Mouse (Mus musculus) liver, embryonic 12.5 days (tissue): ENCODE measurements around the gene Pgm3. TPM values are rescaled to one million over a fixed set of nuclear protein-coding genes. Genes with fewer than 3 reads are reported as not detected.
A peak's percentile ranks its signal among the peaks of the same experiment; 100 is the strongest.

ENCODE experiments used
- ATAC-seq: fragments of 200-750 bp; cut with Nextera tagmentation; 2 replicates; pipeline ENCODE4 v1.8.0; 2017; ENCODE audit warnings: moderate number of reproducible peaks, mild to moderate bottlenecking, moderate library complexity
- H3K27ac ChIP-seq: fragments of 300-500 bp; sonication (generic); 2 replicates; pipeline ENCODE4 v1.5.1; 2016; ENCODE audit warnings: mild to moderate bottlenecking
- H3K27me3 ChIP-seq: fragments of 300-500 bp; sonication (generic); replicated peaks from 2 replicates; pipeline ENCODE4 v1.6.1; 2016; ENCODE audit warnings: mild to moderate bottlenecking, moderate library complexity
- H3K36me3 ChIP-seq: fragments of 300-500 bp; sonication (generic); 2 replicates; pipeline ENCODE4 v1.6.1; 2016; ENCODE audit warnings: mild to moderate bottlenecking, moderate library complexity
- H3K4me1 ChIP-seq: fragments of 300-500 bp; sonication (generic); 2 replicates; pipeline ENCODE4 v1.6.1; 2016
- H3K4me2 ChIP-seq: fragments of 300-500 bp; sonication (generic); 2 replicates; pipeline ENCODE4 v1.6.1; 2016; ENCODE audit warnings: mild to moderate bottlenecking, moderate library complexity
- H3K4me3 ChIP-seq: fragments of 300-500 bp; sonication (generic); 2 replicates; pipeline ENCODE4 v1.5.1; 2016; ENCODE audit warnings: mild to moderate bottlenecking, moderate library complexity
- H3K9ac ChIP-seq: fragments of 300-500 bp; sonication (generic); 2 replicates; pipeline ENCODE4 v1.6.1; 2016; ENCODE audit warnings: mild to moderate bottlenecking, moderate library complexity
- H3K9me3 ChIP-seq: fragments of 300-500 bp; sonication (generic); replicated peaks from 2 replicates; pipeline ENCODE4 v1.6.1; 2016; ENCODE audit warnings: mild to moderate bottlenecking, moderate library complexity
- WGBS: fragments of 180-500 bp; shearing (Covaris S2); methylation state at CpG from one replicate; pipeline ENCODE4 v1.1.7; 2016; ENCODE audit not compliant: insufficient replicate concordance; 5-methylcytosine and 5-hydroxymethylcytosine counted together
- polyA plus RNA-seq: library from polyadenylated mRNA; unstranded; fragments of >200 nt; fragmentation: Nextera tagmentation; extraction: Ambion mirVana; gene quantifications from 2 replicates; pipeline ENCODE4 v1.2.1, GENCODE M21; 2016

Gene Pgm3
- polyA plus RNA-seq, 1 experiment from 2014 or later = 17.7 TPM

GRCm38 (mm10) chr9:86587019-86587795 is 15.6 kb upstream of the Pgm3 start:
- 77% methylated on average over 11 of the region's 11 CpGs for WGBS

GRCm38 (mm10) chr9:86583740-86584139 is 12.1 kb upstream of the Pgm3 start:
- ATAC-seq = no peak
- Histone ChIP-seq H3K27me3 (no peaks in the 10 kb centered on the region), H3K9me3 (no peaks in the 10 kb centered on the region), H3K27ac (no peak overlapping the region), H3K4me1 (no peaks in the 10 kb centered on the region), H3K4me2 (no peak overlapping the region), H3K4me3 (no peak overlapping the region), H3K36me3 (no peaks in the 10 kb centered on the region), H3K9ac (no peak overlapping the region)
- 47% methylated on average over 3 of the region's 3 CpGs for WGBS

More at GRCm38 (mm10) chr9:86587019-86587795, 15.6 kb upstream of the Pgm3 start:
- ATAC-seq = no peak
- H3K4me2 ChIP-seq = no peak overlapping the region
- no peaks in the 10 kb centered on the region for H3K36me3 ChIP-seq
- H3K4me1 ChIP-seq = no peaks in the 10 kb centered on the region
- no peak overlapping the region for H3K27ac ChIP-seq
- H3K9me3 ChIP-seq = no peaks in the 10 kb centered on the region
- H3K9ac ChIP-seq = no peak overlapping the region
- no peaks in the 10 kb centered on the region for H3K27me3 ChIP-seq
- H3K4me3 ChIP-seq = no peak overlapping the region

- no peak for ATAC-seq
- Histone ChIP-seq H3K4me1 (no peaks in the 10 kb centered on the region), H3K27ac (no peak overlapping the region), H3K27me3 (no peaks in the 10 kb centered on the region), H3K9ac (no peak overlapping the region), H3K9me3 (no peaks in the 10 kb centered on the region), H3K4me2 (no peak overlapping the region), H3K36me3 (no peaks in the 10 kb centered on the region), H3K4me3 (no peak overlapping the region)
- WGBS = 25% methylated on average over 10 of the region's 10 CpGs
Measured at GRCm38 (mm10) chr9:86579657-86580056, 8.0 kb upstream of the Pgm3 start.

- Histone ChIP-seq H3K9me3 (no peaks in the 10 kb centered on the region), H3K9ac (no peak overlapping the region), H3K27ac (no peak overlapping the region), H3K4me2 (no peak overlapping the region), H3K27me3 (no peaks in the 10 kb centered on the region), H3K4me1 (peaks cover 21% of the 10 kb centered on the region), H3K4me3 (no peak overlapping the region), H3K36me3 (no peaks in the 10 kb centered on the region)
- no peak for ATAC-seq
- 81% methylated on average over 6 of the region's 6 CpGs for WGBS
Measured at GRCm38 (mm10) chr9:86575178-86575577, 3.5 kb upstream of the Pgm3 start.

- peaks cover 23% of the 10 kb centered on the region for H3K4me1 ChIP-seq
- H3K9me3 ChIP-seq = no peaks in the 10 kb centered on the region
- no peak overlapping the region for H3K4me2 ChIP-seq
- H3K4me3 ChIP-seq = no peak overlapping the region
- no peak overlapping the region for H3K9ac ChIP-seq
- no peaks in the 10 kb centered on the region for H3K27me3 ChIP-seq
- 51% methylated on average over 20 of the region's 20 CpGs for WGBS
- H3K36me3 ChIP-seq = 0 out of 2 replicates have a peak, but pooled peaks cover 8% of the 10 kb centered on the region
- ATAC-seq = no peak
- H3K27ac ChIP-seq = no peak overlapping the region
Measured at GRCm38 (mm10) chr9:86573616-86574303, 2.1 kb upstream of the Pgm3 start.

GRCm38 (mm10) chr9:86572636-86573291 is 1.1 kb upstream of the Pgm3 start:
- H3K27me3 ChIP-seq = no peaks in the 10 kb centered on the region
- peaks cover 23% of the 10 kb centered on the region for H3K4me1 ChIP-seq
- peak overlapping the region; percentile 72 for H3K9ac ChIP-seq
- 6% methylated on average over 13 of the region's 13 CpGs for WGBS
- peak overlapping the region; percentile 77 for H3K4me3 ChIP-seq
- ATAC-seq = peak; percentile 22; the same call in 1 of the 2 replicates
- peaks cover 17% of the 10 kb centered on the region for H3K36me3 ChIP-seq
- peak overlapping the region; percentile 99 for H3K4me2 ChIP-seq
- no peaks in the 10 kb centered on the region for H3K9me3 ChIP-seq
- H3K27ac ChIP-seq = no peak overlapping the region

- Histone ChIP-seq H3K27ac (no peak overlapping the region), H3K27me3 (no peaks in the 10 kb centered on the region), H3K4me3 (peak overlapping the region; percentile 77), H3K9me3 (no peaks in the 10 kb centered on the region), H3K9ac (peak overlapping the region; percentile 72), H3K4me2 (peak overlapping the region; percentile 99), H3K4me1 (peaks cover 23% of the 10 kb centered on the region), H3K36me3 (peaks cover 19% of the 10 kb centered on the region)
- under 1% methylated on average over 25 of the region's 25 CpGs for WGBS
- ATAC-seq = peak; percentile 44
Measured at GRCm38 (mm10) chr9:86572196-86572595, 554 bp upstream of the Pgm3 start.

- peak overlapping the region; percentile 77 for H3K4me3 ChIP-seq
- peak overlapping the region; percentile 99 for H3K4me2 ChIP-seq
- H3K9ac ChIP-seq = 0 out of 2 replicates have a peak overlapping the region, but pooled peaks have one; percentile 7
- no peaks in the 10 kb centered on the region for H3K9me3 ChIP-seq
- H3K27me3 ChIP-seq = no peaks in the 10 kb centered on the region
- no peak for ATAC-seq
- H3K27ac ChIP-seq = no peak overlapping the region
- WGBS = 18% methylated on average over 8 of the region's 8 CpGs
- H3K36me3 ChIP-seq = peaks cover 27% of the 10 kb centered on the region
- H3K4me1 ChIP-seq = peaks cover 23% of the 10 kb centered on the region
Measured at GRCm38 (mm10) chr9:86570946-86571345, 696 bp downstream of the Pgm3 start.

- peaks cover 32% of the 10 kb centered on the region for H3K36me3 ChIP-seq
- ATAC-seq = no peak
- peak overlapping the region; percentile 77 for H3K4me3 ChIP-seq
- 74% methylated on average over 10 of the region's 10 CpGs for WGBS
- peak overlapping the region; percentile 99 for H3K4me2 ChIP-seq
- H3K27me3 ChIP-seq = no peaks in the 10 kb centered on the region
- H3K9ac ChIP-seq = no peak overlapping the region
- peaks cover 23% of the 10 kb centered on the region for H3K4me1 ChIP-seq
- no peaks in the 10 kb centered on the region for H3K9me3 ChIP-seq
- H3K27ac ChIP-seq = no peak overlapping the region
Measured at GRCm38 (mm10) chr9:86570261-86570890, 1.3 kb downstream of the Pgm3 start.

GRCm38 (mm10) chr9:86569314-86569910 is 2.2 kb downstream of the Pgm3 start:
- H3K36me3 ChIP-seq = peaks cover 42% of the 10 kb centered on the region
- 69% methylated on average over 3 of the region's 3 CpGs for WGBS
- no peak overlapping the region for H3K4me2 ChIP-seq
- H3K4me1 ChIP-seq = peaks cover 23% of the 10 kb centered on the region
- ATAC-seq = no peak
- no peaks in the 10 kb centered on the region for H3K9me3 ChIP-seq
- no peak overlapping the region for H3K9ac ChIP-seq
- no peak overlapping the region for H3K4me3 ChIP-seq
- no peaks in the 10 kb centered on the region for H3K27me3 ChIP-seq
- no peak overlapping the region for H3K27ac ChIP-seq

- no peak overlapping the region for H3K4me2 ChIP-seq
Measured at GRCm38 (mm10) chr9:86560543-86560942, 11.1 kb downstream of the Pgm3 start.

More at GRCm38 (mm10) chr9:86560543-86560942, 11.1 kb downstream of the Pgm3 start:
- Histone ChIP-seq H3K4me3 (no peak overlapping the region), H3K9me3 (no peaks in the 10 kb centered on the region), H3K27me3 (no peaks in the 10 kb centered on the region), H3K27ac (no peak overlapping the region), H3K4me1 (no peaks in the 10 kb centered on the region), H3K36me3 (peaks cover 85% of the 10 kb centered on the region), H3K9ac (no peak overlapping the region)
- 75% methylated on average over 3 of the region's 3 CpGs for WGBS
- ATAC-seq = no peak
